Mouse (Mus musculus): ENCODE results near the gene Tcaim.
A peak's percentile ranks its signal among the peaks of the same experiment; 100 is the strongest.
"Not testable (repeated sequence)": the region's sequence is repeated elsewhere in the genome, so short reads cannot be mapped to it uniquely, and the experiment has no call there.

Gene Tcaim

GRCm38 (mm10) chr9:122855141-122855540 lies 49.8 kb downstream of the Tcaim start:
- DNase-seq, result not testable (repeated sequence)

- no peak for DNase-seq
These were observed 50.3 kb downstream of the Tcaim start for GRCm38 (mm10) chr9:122855617-122856016.

GRCm38 (mm10) chr9:122856716-122857115 lies 51.4 kb downstream of the Tcaim start:
- DNase-seq, result no peak

GRCm38 (mm10) chr9:122860752-122861151 lies 55.4 kb downstream of the Tcaim start:
- DNase-seq, result no peak

- no peak for DNase-seq
These were observed 58.4 kb downstream of the Tcaim start for GRCm38 (mm10) chr9:122863731-122864130.

GRCm38 (mm10) chr9:122864848-122865247 lies 59.5 kb downstream of the Tcaim start:
- no peak for DNase-seq

GRCm38 (mm10) chr9:122865697-122866166 lies 60.4 kb downstream of the Tcaim start, which contains the start of gene Zfp445:
Gene Zfp445, minus strand, starts transcription at chr9:122866006.
- DNase-seq, result peak; percentile 86 to 87

- no peak for DNase-seq
These were observed 60.9 kb downstream of the Tcaim start for GRCm38 (mm10) chr9:122866192-122866591.

- no peak for DNase-seq
These were observed 67.3 kb downstream of the Tcaim start for GRCm38 (mm10) chr9:122872595-122872994.

- DNase-seq, result no peak
These were observed 69.3 kb downstream of the Tcaim start for GRCm38 (mm10) chr9:122874653-122875052.

- DNase-seq, result no peak
These were observed 69.8 kb downstream of the Tcaim start for GRCm38 (mm10) chr9:122875145-122875544.

GRCm38 (mm10) chr9:122885385-122885784 lies 80.0 kb downstream of the Tcaim start, which contains the start of gene Zkscan7:
Gene Zkscan7, plus strand, starts transcription at chr9:122885685.
- no peak for DNase-seq

All from cerebellum, postnatal 10 days (tissue).